Mouse (Mus musculus) forebrain, embryonic 16.5 days (tissue): ENCODE data around the gene Lamtor5. TPM values are rescaled to one million over a fixed set of nuclear protein-coding genes. Genes with fewer than 3 reads are reported as not detected.

Experiments used
- ATAC-seq: fragments of 200-750 bp; cut with Nextera tagmentation; 2 replicates; pipeline ENCODE4 v1.8.0; 2017; ENCODE audit warnings: mild to moderate bottlenecking, moderate library complexity
- H3K27ac ChIP-seq: fragments of 300-500 bp; sonication (generic); 2 replicates; pipeline ENCODE4 v1.5.1; 2014; ENCODE audit warnings: low read length, control low read depth
- H3K27me3 ChIP-seq: fragments of 300-500 bp; sonication (generic); replicated peaks from 2 replicates; pipeline ENCODE4 v1.6.1; 2014; ENCODE audit warnings: low read length; ENCODE audit not compliant: control insufficient read depth, insufficient read depth
- H3K36me3 ChIP-seq: fragments of 300-500 bp; sonication (generic); 2 replicates; pipeline ENCODE4 v1.6.1; 2014; ENCODE audit not compliant: control insufficient read depth, insufficient read depth
- H3K4me1 ChIP-seq: fragments of 300-500 bp; sonication (generic); replicated peaks from 2 replicates; pipeline ENCODE4 v1.6.1; 2014; ENCODE audit warnings: low read length; ENCODE audit not compliant: control insufficient read depth, insufficient read depth
- H3K4me2 ChIP-seq: fragments of 300-500 bp; sonication (generic); 2 replicates; pipeline ENCODE4 v1.6.1; 2014; ENCODE audit warnings: mild to moderate bottlenecking, low read length, control low read depth
- H3K4me3 ChIP-seq: fragments of 300-500 bp; sonication (generic); replicated peaks from 2 replicates; pipeline ENCODE4 v1.5.1; 2014; ENCODE audit warnings: mild to moderate bottlenecking, low read length, control low read depth
- H3K9ac ChIP-seq: fragments of 300-500 bp; sonication (generic); replicated peaks from 2 replicates; pipeline ENCODE4 v1.6.1; 2014; ENCODE audit warnings: low read depth, low read length, control low read depth
- H3K9me3 ChIP-seq: fragments of 300-500 bp; sonication (generic); 2 replicates; pipeline ENCODE4 v1.6.1; 2016; ENCODE audit warnings: low read length; ENCODE audit not compliant: control insufficient read depth
- WGBS: fragments of 180-500 bp; shearing (Covaris S2); extraction: QIAGEN DNeasy Blood & Tissue Kit; methylation state at CpG from one replicate; pipeline ENCODE4 v1.1.7; 2014; 5-methylcytosine and 5-hydroxymethylcytosine counted together
- polyA plus RNA-seq: library from polyadenylated mRNA; unstranded; fragments of >200 nt; fragmentation: Nextera tagmentation; extraction: Ambion mirVana; gene quantifications from 2 replicates; pipeline ENCODE4 v1.2.1, GENCODE M21; 2015

The Lamtor5 gene
- polyA plus RNA-seq, 1 experiment from 2014 or later: 220 TPM

DNA sequence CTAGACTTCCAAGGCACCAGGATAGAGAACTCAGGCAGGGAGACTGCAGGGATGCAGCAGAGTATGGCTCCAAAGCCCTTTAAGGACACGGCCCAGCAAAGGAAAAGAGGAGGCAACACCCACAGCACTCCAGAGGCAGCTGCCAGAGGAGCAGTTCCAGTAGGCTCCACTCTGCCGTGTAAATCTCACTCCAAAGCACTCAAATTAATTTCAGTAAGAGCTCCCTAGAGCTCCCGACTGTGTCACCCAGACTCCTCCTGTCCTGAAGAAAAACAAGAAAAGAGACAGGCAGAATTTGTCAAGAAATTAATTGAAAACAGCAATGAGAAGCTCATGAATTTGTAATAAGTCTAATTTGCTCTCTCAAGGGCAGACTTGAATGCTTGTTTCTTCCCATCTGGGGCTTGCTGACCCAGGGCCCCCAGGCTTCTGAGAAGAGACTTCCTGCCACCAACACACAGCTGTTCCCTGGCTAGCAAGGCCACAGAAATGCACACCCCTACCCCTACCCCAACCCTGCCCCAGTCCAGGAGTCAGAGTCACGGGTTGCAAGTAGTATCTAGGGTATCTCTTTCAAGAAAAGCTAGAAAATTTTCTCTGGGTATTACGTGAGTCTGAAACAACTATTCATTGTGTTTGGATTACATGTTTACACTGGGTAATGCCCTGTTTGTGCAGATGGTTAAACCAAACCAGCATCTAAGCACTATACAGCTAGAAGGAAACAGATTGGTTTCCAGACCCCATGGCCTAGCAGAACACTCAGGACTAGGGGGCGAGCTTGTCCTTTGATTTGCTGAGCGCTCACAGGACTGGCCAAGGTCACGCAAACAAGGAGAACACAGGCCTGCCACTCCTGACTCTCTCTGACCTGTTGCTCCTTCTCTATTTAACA lies 17.5 kb upstream of the Lamtor5 start:
- Histone ChIP-seq H3K9ac (no peak overlapping the region), H3K4me1 (peaks cover 18% of the 10 kb centered on the region), H3K4me3 (no peak overlapping the region), H3K4me2 (no peak overlapping the region), H3K27ac (peak overlapping the region; percentile 26), H3K36me3 (no peaks in the 10 kb centered on the region), H3K9me3 (no peaks in the 10 kb centered on the region), H3K27me3 (no peaks in the 10 kb centered on the region)
- ATAC-seq: peak; percentile 79
- WGBS: 35% methylated on average over 8 of the region's 8 CpGs

GRCm38 (mm10) chr3:107261851-107262165 lies 16.9 kb upstream of the Lamtor5 start:
- peaks cover 18% of the 10 kb centered on the region for H3K4me1 ChIP-seq
- H3K27me3 ChIP-seq: no peaks in the 10 kb centered on the region
- 31% methylated on average over 7 of the region's 7 CpGs for WGBS
- H3K4me2 ChIP-seq: no peak overlapping the region
- ATAC-seq: no peak
- no peak overlapping the region for H3K9ac ChIP-seq
- no peaks in the 10 kb centered on the region for H3K9me3 ChIP-seq
- H3K4me3 ChIP-seq: no peak overlapping the region
- H3K27ac ChIP-seq: peak overlapping the region; percentile 18; the same call in 1 of the 2 replicates
- H3K36me3 ChIP-seq: no peaks in the 10 kb centered on the region

DNA sequence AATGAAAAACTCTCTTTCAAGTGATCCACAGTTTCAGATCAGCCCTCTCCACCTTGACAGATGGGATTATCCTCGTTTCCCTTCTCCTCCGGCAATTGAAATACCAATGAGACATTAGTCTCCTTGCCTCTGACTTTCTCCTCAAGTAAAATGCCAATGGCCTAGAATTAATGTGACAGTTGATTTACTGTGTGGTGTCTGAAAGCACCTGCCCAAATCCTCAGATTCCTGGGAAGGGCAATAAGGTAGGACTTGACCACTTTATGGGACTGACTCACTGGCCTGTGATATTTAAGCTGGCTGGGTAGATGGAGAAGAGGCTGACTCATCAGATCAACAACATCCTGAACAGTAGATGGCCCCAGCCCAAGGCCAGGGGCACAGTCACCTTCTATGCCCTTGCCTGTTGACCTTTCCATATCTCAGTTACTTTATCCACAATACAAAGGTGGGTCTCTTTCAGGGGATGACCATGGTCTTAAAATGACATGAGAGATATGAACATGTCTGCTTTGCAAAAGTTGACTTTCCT lies 11.8 kb upstream of the Lamtor5 start:
- no peak for ATAC-seq

GRCm38 (mm10) chr3:107272433-107272832 lies 6.2 kb upstream of the Lamtor5 start:
- H3K4me3 ChIP-seq: no peak overlapping the region
- H3K27me3 ChIP-seq: no peaks in the 10 kb centered on the region
- ATAC-seq: no peak
- H3K4me1 ChIP-seq: no peaks in the 10 kb centered on the region
- no peak overlapping the region for H3K27ac ChIP-seq
- H3K36me3 ChIP-seq: no peaks in the 10 kb centered on the region
- no peaks in the 10 kb centered on the region for H3K9me3 ChIP-seq
- H3K9ac ChIP-seq: no peak overlapping the region
- H3K4me2 ChIP-seq: no peak overlapping the region
- 86% methylated on average over 3 of the region's 3 CpGs for WGBS

More for the DNA sequence above, 11.8 kb upstream of the Lamtor5 start:
- Histone ChIP-seq H3K4me2 (no peak overlapping the region), H3K27me3 (no peaks in the 10 kb centered on the region), H3K9ac (no peak overlapping the region), H3K36me3 (no peaks in the 10 kb centered on the region), H3K4me3 (no peak overlapping the region), H3K27ac (no peak overlapping the region), H3K4me1 (no peaks in the 10 kb centered on the region; the same call in 1 of the 2 replicates), H3K9me3 (no peaks in the 10 kb centered on the region)
- WGBS: 76% methylated on average over 2 of the region's 2 CpGs

DNA sequence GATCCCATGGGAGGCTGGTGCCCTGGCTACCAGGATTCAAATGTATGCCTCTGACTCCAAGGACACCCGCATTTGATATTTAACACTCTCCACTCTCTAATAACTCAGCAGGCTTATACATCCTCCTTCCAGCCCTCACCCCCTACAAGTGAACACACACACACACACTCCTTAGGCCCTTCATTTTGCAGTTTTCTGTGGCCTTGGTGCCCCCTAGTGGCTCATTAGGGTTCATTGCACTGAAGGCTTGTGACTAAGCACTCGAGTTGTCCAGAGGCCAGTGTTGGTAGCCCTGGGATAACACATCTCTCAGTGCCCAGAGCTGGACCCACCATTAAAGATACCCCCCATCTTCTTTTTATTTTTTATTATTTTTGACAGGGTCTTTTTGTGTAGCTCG lies 4.8 kb upstream of the Lamtor5 start:
- no peak overlapping the region for H3K27ac ChIP-seq
- H3K4me3 ChIP-seq: no peak overlapping the region
- H3K4me2 ChIP-seq: no peak overlapping the region
- no peak overlapping the region for H3K9ac ChIP-seq
- H3K9me3 ChIP-seq: no peaks in the 10 kb centered on the region
- peak; percentile 74 for ATAC-seq
- H3K4me1 ChIP-seq: peaks cover 4% of the 10 kb centered on the region; the same call in 1 of the 2 replicates
- H3K36me3 ChIP-seq: no peaks in the 10 kb centered on the region
- WGBS: 13% methylated on average over 3 of the region's 3 CpGs
- no peaks in the 10 kb centered on the region for H3K27me3 ChIP-seq

GRCm38 (mm10) chr3:107275351-107275750 lies 3.3 kb upstream of the Lamtor5 start:
- 73% methylated on average over 5 of the region's 5 CpGs for WGBS
- Histone ChIP-seq H3K27ac (no peak overlapping the region), H3K36me3 (no peaks in the 10 kb centered on the region), H3K4me1 (peaks cover 15% of the 10 kb centered on the region), H3K27me3 (no peaks in the 10 kb centered on the region), H3K4me2 (no peak overlapping the region), H3K9ac (no peak overlapping the region), H3K4me3 (no peak overlapping the region), H3K9me3 (no peaks in the 10 kb centered on the region)
- ATAC-seq: no peak

DNA sequence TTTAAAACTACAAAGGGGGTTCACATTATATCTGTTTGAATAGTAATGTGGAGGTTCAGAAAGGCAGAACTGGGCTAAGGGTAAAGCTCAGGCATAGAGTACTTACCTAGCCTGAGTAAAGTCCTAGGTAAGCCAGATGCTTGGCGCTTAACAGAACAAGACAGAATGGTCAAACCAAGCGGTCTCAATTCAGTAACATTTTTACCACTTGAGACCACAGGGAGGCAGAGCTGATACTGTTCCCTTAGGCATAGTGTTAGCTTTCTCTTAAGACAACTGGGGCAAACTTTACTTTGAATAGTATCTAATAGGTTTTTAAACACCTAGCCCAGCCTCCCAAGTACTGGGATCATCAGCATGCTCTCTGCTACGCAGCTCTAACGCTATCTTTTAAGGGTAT lies 2.7 kb upstream of the Lamtor5 start:
- Histone ChIP-seq H3K4me1 (peaks cover 17% of the 10 kb centered on the region), H3K9ac (no peak overlapping the region), H3K36me3 (no peaks in the 10 kb centered on the region), H3K4me3 (no peak overlapping the region), H3K27me3 (no peaks in the 10 kb centered on the region), H3K4me2 (no peak overlapping the region), H3K9me3 (no peaks in the 10 kb centered on the region), H3K27ac (no peak overlapping the region)
- 53% methylated on average over 4 of the region's 4 CpGs for whole genome bisulfite sequencing
- ATAC-seq: no peak

GRCm38 (mm10) chr3:107276626-107277025 lies 2.0 kb upstream of the Lamtor5 start:
- Histone ChIP-seq H3K9ac (no peak overlapping the region), H3K4me2 (no peak overlapping the region), H3K27ac (no peak overlapping the region), H3K27me3 (no peaks in the 10 kb centered on the region), H3K9me3 (no peaks in the 10 kb centered on the region), H3K36me3 (no peaks in the 10 kb centered on the region), H3K4me3 (no peak overlapping the region), H3K4me1 (peaks cover 17% of the 10 kb centered on the region)
- ATAC-seq: no peak
- 89% methylated on average over 3 of the region's 3 CpGs for WGBS

DNA sequence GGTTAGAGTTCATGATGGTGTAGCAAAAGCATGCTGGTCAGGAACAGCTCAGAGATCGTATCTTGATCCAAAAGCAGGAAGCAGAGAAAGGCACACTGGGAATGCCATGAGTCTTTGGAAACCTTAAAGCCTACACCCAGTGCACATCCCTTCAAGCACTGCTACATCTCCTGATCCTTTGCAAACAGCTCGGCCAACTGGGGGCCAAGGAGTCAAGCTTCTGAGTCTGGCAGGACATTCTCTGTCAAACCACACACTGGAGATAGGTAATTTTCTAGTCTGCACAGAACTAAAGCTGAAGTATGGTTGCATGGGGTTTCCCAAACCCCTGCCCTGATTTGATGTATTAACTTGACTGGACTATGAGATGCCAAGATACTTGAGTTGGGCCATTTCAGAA lies 7.5 kb downstream of the Lamtor5 start:
- Histone ChIP-seq H3K36me3 (peaks cover 13% of the 10 kb centered on the region), H3K4me1 (no peaks in the 10 kb centered on the region), H3K9ac (no peak overlapping the region), H3K4me3 (no peak overlapping the region), H3K9me3 (no peaks in the 10 kb centered on the region), H3K27me3 (no peaks in the 10 kb centered on the region), H3K4me2 (no peak overlapping the region), H3K27ac (no peak overlapping the region)
- WGBS: 89% methylated on average over 2 of the region's 2 CpGs
- no peak for ATAC-seq
